Mouse (Mus musculus) liver, postnatal 0 days (tissue): ENCODE data around the gene Ugt1a9.

ENCODE experiments used
- CTCF ChIP-seq: sonication (generic); IDR thresholded peaks from 2 replicates; pipeline ENCODE4 v1.5.1; 2016; ENCODE audit warnings: antibody characterized with exemption, low read depth
- EP300 ChIP-seq: IDR thresholded peaks from 2 replicates; pipeline ENCODE4 v1.6.1; 2016; ENCODE audit warnings: antibody characterized with exemption, low read depth, mild to moderate bottlenecking

DNA sequence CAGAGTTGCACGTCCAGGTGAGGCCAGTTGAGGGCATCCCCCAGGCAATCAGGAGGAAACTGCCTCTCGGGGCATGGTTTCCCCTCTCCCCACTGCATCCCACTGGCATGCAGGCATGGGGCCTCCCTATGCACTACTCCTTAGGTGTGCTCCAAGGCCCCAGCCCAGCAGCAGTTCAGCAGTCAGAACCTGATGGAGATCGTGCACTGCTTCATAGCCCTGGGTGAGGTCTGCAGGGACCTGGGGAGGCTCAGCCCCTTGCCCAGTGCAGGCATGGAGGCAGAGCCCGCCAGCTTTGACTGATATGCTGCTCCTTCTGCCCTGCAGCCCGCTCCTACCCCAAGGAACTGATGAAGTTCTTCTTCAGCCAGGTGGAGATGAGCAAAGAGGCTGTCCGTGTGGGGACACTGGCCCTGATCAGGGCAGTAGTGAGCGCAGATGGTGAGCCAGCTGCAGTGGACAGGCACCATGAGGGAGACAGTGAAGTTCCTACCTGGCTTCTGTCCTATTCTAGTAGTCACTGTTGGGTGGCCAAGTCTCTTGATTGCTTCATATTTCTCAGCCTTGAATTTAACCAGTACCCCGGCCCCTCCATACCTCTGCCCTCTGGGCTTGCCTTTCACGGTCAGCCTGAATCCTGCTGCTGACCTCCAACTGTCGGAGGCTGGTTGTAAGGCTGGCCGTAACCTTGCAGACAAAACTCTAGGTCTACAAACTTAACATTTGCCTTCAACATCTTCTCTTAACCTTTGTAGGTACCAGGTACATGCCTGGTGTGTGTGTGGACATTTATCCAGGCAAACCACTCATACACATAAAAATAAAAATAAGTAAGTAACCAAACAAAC is 164.7 kb downstream of the Ugt1a9 start:
- TF ChIP-seq CTCF (no peak), EP300 (no peak)
